Mouse (Mus musculus): ENCODE results near the gene Mybpc3. TPM values are rescaled to one million over a fixed set of nuclear protein-coding genes. Genes with fewer than 3 reads are reported as not detected.

Gene Mybpc3
- total RNA-seq, 1 experiment from 2014 or later: 1.3 TPM

Other genes starting within 250 kb of the Mybpc3 start
- gene C1qtnf4, start 232.3 kb upstream of the Mybpc3 start, total RNA-seq (2017): not detected in 2 replicates
- 16.3 and 16.5 TPM in 2 replicates for gene Kbtbd4, start 213.4 kb upstream of the Mybpc3 start, total RNA-seq (2017)
- gene Ndufs3, start 213.3 kb upstream of the Mybpc3 start, total RNA-seq (2017): 66.7 and 76.9 TPM in 2 replicates
- 41.1 and 53.0 TPM in 2 replicates for gene Celf1, start 177.8 kb upstream of the Mybpc3 start, total RNA-seq (2017)
- 0.47 TPM in 1 of 2 replicates, not detected in the other for gene Rapsn, start 82.5 kb upstream of the Mybpc3 start, total RNA-seq (2017)
- gene Psmc3, start 64.1 kb upstream of the Mybpc3 start, total RNA-seq (2017): 132 and 144 TPM in 2 replicates
- gene Slc39a13, start 47.7 kb upstream of the Mybpc3 start, total RNA-seq (2017): 17.0 and 20.4 TPM in 2 replicates
- 388 and 389 TPM in 2 replicates for gene Spi1, start 35.8 kb upstream of the Mybpc3 start, total RNA-seq (2017)
- 126 and 151 TPM in 2 replicates for gene Madd, start 65.7 kb downstream of the Mybpc3 start, total RNA-seq (2017)
- 0.58 and 0.74 TPM in 2 replicates for gene Nr1h3, start 84.7 kb downstream of the Mybpc3 start, total RNA-seq (2017)
- 8.1 and 9.1 TPM in 2 replicates for gene Acp2, start 84.7 kb downstream of the Mybpc3 start, total RNA-seq (2017)
- 42.1 and 44.1 TPM in 2 replicates for gene Ddb2, start 118.8 kb downstream of the Mybpc3 start, total RNA-seq (2017)
- not detected in 2 replicates for gene Pacsin3, start 137.8 kb downstream of the Mybpc3 start, total RNA-seq (2017)
- 46.5 and 48.3 TPM in 2 replicates for gene Arfgap2, start 146.8 kb downstream of the Mybpc3 start, total RNA-seq (2017)